Mouse (Mus musculus): ENCODE measurements around the gene Pdzd7.

Gene Pdzd7

DNA sequence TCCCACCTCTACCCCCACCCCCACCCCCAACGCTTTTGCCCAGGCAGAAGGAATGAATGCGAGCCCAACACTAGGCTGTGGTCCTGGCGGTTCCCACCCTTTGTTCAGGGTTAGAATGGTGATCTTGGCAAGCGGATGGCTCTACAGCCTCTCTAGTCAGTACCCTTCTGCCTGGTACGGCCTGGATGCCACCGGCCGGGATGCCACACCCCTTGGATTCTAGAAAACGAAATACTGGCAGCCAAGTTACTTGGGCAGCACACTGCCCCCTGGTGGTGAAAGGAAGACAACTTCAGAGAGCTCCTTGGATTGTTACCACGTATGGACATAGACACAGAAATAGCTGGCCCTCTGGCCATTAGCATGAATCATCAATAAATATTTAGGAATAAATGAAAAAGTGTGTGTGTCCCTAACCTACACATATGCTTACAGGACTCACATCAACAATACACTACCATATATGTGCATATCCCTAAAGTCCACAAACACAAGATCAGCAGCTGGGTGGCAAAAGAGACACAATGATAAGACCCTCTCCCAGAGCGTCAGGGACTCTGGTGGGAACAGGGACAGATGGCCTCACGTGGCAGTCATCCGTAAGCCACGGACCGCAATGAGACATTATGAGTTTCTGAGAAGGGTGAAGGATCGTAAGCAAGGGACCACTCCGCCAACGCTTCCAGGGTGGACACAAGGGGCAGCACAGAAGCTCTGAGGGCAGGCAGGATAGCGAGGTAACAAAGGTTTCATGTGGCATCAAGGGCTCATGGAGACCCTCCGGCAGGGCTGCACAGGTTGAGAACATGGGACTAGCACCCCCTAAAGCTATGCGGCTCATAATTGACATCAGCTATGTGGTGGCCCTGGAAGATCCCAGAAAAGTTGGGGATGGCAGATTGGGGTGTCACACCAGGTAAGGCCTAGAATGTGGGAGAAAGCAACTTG is 14.5 kb downstream of the Pdzd7 start:
- in situ Hi-C loops (cut with MseI, MboI), result no loop called here

DNA sequence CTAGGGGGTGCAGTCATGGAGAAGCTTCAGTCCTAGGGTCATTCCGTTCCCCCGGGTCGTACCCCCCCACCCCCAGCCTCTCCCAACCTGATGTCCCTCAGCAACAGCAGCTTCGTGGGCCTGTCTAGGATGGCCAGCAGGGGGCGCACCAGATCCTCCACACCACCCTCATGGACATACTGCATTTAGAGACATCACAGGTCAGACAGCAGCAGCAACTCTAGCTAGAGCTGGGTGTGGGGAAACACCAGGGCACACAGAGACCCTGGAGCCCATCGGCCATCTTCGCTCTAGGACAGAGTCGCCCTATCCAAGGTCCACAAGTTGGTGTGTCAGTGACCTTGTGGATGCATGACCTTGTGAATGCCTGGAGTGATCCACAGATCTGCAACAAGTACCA is 15.4 kb downstream of the Pdzd7 start:
- in situ Hi-C loops (cut with MseI, MboI), result no loop called here

DNA sequence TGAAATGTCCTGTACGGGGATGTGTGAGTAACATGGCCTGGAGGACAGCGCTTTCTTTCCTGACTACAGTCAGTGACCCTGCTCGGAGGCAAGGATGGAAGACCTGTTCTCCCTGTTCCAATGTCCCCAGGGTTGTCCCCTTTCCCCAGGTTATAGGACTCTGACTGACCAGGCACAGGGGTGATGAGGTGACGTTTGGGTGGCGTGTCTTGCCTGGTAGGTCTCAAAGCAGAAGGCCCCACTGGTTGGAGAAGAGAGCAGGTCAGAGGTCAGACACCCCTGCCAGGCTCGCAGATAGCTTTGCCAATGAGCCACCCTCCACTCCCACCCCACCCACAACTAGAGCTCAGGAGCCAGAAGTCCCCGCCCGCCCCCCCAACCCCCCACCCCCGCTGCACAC is 15.9 kb downstream of the Pdzd7 start:
- in situ Hi-C loops (cut with MseI, MboI), result no loop called here

DNA sequence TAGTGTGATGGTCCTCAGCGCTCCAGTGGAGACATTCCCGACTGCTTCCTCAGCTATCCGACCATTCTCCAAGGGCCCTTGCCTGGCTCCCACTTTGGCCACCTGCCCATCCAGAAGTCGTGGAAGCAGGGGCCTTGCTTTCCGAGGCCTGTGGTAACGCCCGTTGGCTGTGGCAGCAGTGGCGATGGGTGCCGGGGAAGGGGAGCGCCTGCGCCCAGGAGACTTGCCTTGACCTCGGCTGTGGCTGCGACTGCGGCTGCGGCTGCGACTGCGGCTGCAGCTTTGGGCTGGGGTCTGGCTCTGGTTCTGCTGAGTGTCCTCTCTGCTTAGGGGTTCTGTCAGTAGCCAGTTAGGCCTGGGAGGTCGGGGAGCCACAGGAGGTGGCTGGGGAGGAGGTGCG is 16.8 kb downstream of the Pdzd7 start:
- in situ Hi-C loops (cut with MseI, MboI), result no loop called here

DNA sequence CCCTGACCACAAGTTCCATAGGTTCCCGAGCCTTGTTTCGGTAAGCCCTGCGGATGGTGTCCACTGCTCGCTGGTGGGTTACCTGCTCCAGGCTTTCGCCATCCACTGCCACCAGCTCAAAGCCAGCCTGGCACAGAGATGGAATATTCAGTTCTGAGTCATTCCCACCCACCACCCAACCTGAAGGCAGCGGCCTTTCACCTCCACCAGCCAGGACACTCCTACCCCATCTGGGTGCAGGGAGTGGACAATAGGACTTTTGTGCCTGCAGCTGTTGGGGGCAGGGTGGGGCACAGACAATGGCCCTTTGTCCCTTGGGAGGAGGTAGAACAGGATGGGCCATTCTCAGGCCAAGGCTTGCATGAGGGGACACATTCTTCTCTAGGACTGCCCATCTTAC is 17.7 kb downstream of the Pdzd7 start:
- in situ Hi-C loops (cut with MseI, MboI), result no loop called here

DNA sequence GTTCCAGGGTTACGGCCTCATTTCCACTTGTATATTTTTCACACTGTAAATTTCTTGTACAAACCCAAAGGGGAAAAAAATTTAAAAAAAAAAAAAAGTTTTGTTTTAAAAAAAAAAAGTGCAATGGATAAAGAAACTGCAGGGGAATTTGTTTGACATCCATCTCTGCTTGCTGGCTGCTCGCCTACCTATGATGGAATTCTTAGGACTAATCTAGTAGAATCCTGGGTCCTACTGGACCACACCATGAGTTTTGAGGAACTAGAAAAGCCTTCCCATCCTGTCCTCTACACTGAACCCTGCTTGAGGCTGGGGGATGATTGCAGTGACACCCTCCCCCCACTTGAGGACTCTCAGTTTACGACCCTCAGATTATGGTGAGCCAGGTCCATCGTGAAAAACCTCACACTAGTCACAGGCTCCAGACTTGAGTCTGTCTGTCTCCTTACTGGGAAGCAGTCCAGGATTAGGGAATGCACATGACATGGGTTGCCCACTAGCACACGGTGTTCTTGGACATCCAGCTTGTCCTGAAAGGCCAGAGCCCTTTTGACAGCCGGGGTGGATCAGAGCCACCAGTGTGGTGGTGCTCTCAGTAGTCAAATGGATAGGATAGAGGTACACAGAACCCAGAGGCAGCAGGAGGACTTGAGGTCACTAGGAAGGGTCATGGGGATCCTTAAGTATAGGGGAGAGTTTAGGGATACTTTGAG is 18.4 kb downstream of the Pdzd7 start:
- in situ Hi-C loops (cut with MseI, MboI), result no loop called here

DNA sequence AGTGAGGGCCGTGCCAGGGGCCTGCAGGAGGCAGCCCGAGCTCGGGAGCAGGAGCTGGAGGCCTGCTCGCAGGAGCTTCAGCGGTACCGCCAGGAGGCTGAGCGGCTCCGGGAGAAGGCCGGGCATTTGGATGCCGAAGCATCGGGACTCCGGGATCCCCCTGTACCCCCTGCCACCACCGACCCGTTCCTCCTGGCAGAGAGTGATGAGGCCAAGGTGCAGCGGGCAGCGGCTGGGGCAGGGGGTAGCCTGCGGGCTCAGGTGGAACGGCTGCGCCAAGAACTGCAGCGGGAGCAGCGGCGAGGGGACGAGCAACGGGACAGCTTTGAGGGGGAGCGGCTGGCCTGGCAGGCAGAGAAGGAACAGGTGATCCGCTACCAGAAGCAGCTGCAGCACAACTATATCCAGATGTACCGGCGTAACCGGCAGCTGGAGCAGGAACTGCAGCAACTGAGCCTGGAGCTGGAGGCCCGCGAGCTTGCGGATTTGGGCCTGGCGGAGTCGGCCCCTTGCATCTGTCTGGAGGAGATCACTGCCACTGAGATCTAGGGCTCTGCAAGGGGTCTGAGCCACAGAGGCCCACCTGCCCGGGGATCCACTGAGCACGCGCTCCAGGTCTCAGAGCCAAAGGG is 19.5 kb downstream of the Pdzd7 start:
- in situ Hi-C loops (cut with MseI, MboI), result no loop called here

DNA sequence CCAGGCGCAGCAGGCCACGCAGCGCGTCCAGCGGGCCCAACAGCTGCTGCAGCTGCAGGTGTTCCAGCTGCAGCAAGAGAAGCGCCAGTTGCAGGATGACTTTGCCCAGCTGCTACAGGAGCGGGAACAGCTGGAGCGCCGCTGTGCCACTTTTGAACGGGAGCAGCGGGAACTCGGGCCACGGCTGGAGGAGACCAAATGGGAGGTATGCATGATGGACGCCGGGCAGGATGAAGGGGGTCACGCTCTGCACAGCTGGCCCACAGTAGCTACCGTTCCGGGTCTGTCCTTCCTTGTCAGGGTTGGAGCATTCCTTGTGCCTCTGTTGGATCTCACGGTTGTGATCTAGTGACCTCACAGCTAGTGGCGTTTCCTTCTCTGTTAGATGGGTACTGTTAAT is 20.7 kb downstream of the Pdzd7 start:
- in situ Hi-C loops (cut with MseI, MboI), result no loop called here

DNA sequence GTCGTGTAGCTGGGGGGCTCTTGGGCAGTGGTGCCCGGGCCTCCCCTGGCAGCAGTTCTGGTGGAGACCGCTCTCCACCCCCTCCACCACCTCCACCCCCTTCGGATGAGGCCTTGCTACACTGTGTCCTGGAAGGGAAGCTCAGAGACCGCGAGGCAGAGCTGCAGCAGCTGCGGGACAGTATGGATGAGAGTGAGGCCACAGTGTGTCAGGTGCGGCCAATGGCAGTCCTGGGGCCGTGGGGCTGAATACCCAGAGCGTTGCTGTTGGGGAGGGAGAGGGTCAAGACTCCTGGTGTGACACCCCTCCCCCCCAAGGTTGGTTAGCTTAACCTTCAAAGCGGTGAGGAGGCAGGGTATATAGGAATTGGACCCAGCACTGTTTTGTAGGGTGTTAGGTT is 21.5 kb downstream of the Pdzd7 start:
- in situ Hi-C loops (cut with MseI, MboI), result no loop called here

DNA sequence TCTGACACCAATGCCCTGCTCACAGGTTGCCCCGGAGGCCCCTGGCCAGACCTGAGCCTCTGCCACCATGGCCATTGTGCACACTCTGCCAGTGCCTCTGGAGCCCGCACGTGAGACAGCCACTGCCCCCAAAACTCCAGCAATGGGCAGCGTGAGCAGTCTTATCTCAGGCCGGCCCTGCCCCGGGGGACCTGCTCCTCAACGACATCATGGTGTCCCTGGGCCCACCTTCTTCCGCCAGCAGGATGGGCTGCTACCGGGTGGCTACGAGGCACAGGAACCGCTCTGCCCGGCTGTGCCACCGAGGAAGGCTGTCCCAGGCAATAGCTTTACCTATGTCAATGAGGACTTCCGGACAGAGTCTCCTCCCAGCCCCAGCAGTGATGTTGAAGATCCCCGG is 24.2 kb downstream of the Pdzd7 start:
- in situ Hi-C loops (cut with MseI, MboI), result no loop called here

DNA sequence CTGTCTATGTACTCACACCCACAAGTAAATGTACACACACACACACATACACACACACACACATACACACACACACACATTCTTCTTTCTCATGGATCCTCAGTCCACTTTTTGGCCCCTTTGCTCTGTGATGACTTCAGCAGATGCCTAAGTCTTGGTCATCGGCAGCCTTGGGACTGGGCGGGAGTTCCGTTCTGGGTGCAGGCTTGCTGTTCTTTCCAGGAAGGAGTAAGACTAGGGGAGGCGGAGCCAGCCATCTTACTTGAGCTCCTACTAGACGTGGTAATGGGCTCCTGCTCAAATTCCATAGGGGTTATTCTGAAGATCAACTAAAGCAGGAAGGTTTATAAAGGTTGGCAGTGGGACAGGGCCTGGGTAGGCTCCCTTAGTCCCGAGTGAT is 25.2 kb downstream of the Pdzd7 start:
- in situ Hi-C loops (cut with MseI, MboI), result no loop called here

DNA sequence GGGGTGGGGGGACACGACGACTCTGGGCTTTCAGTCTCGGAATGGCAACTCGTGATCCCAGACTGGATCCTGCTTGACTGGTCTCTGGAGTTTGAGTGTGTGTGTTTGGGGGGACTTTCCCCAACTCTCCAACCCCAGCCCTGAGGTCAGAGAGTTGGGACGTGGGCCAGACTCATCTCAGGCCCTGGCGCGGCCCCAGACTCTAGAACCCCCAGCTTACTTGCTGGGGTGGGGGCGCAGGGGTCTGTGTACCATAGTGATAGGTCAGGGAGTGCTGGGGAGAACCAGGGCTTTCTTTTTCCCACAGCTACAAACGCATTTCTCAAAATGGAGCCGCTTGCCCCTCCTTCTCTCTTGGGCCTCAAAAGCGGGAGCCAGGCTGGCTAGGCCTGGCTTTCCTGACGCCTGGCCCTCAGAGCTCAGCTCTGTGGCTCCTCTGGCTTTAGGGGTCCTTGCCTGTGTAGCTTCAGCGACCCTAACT is 27.1 kb downstream of the Pdzd7 start:
- in situ Hi-C loops (cut with MseI, MboI), result no loop called here

DNA sequence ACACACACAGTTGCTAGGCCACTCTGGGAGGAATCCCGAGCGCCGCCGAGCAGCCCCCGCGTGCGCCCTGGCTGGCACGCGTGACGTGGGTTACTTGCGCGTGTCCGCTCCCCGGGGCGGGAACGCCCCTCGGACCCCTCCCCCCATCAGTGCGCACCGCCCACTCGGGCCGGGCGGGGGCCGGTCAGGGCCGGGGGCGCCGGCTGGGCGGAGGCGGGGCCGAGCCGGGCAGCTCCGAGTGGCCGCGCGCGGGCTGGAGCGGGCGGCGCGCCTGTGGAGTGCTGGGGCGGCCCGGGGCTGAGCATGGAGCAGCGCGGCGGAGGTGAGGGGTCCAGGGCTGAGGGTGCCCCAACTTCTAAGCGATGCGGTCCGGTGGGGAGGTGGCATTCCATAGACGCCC is 27.6 kb downstream of the Pdzd7 start:
- in situ Hi-C loops (cut with MseI, MboI), result no loop called here

DNA sequence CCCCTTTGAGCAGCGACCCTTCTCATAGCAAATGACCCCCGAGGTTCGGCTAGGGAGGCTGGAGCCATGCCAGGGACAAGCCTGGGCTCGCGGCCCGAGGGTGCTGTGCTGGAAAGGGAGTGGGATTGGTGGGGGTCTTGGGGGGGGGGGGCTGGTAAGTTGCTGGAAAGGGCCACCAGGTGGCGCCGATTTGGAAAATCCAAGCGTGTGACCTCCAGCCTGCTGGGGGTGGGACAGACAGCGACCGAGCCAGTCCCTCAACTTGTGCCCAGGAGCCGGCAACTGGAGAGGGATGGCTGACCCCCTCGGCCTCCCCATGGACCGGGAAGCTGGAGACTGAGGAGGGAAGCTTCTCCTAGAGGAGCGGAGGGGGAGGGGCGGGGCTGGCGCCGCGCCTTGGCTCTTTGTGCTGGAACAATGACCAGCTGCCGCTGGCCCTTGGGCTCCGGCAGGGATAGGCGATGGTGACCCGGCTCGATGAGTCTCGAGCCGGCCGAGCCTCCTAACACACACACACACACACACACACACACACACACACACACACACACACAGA is 28.2 kb downstream of the Pdzd7 start:
- in situ Hi-C loops (cut with MseI, MboI), result no loop called here

DNA sequence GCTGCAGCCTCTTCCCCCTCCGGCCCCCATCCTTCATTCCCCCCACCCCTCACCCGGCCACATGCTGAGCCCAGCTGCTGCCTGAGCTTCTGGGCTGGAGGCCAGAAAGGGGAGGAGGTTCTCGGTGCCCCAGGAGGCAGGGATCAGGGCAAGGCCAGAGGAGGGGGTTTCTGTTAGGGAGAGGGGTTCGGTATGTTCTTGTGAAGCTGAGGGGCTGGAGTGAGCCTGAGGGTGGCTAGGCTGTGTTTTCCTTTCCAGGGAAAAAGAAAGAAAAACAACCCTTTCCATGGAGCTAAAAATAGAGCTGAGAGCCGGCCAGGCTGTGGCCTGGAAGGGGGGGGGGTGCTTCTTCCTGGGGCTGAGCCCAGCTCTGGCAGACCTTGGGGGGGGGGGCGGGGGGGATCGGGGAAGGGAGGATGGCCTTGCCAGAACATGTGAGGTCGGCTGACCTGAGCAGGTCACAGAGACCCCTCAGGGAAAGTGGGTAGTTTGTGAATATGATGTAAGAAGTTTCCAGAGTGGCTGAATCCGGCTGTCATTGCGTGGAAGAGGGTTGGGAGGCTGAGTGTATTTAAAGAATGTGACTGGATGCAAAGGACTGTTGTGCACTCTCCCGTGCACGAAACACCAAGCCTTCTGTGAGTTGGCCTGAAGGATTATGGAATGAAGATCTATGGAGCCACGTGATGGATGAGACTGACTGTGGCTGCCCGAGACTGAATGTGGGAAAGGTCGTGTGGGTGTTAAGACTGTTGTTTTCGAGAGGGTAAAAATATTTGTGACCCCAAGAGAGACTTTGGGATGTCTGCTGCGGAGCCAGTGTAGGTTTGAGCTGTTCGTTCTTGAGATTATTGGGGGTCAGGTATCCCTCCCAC is 28.9 kb downstream of the Pdzd7 start:
- in situ Hi-C loops (cut with MseI, MboI), result no loop called here

DNA sequence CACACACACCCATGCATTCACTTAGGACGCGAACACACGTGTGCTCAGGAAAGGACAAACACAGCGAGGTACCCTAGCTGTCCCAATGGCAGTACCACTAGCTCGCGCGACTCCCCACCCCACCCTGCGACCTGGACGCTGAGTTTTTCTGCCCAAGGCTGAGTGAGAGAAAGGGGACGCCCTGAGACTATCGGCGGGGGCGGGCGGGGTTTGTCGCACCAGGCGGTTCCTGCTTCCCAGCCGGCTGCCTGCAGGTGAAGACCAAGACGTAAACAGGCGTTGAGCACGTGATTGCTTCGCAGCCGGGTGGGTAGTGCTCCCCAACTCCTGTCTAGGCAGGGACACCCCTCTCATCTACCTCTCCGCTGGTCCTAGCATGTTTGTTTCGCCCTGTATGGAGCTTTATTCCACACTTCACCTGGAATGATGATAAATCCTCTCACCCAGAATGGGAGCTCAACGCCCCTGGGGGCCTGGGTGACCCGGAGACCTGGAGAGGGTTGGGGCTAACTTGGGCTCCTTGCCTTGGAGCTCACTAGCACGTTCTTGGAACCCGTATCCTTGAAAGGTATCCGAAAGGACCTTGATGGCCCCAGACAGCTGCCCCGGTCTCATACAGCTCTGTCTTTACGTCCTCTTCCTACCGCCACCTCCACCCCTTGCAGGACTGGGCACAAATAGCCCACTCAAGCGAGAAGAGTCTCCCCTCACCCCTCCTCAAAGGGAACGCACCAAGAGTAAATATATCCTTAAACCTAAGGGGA is 29.8 kb downstream of the Pdzd7 start:
- in situ Hi-C loops (cut with MseI, MboI), result no loop called here

DNA sequence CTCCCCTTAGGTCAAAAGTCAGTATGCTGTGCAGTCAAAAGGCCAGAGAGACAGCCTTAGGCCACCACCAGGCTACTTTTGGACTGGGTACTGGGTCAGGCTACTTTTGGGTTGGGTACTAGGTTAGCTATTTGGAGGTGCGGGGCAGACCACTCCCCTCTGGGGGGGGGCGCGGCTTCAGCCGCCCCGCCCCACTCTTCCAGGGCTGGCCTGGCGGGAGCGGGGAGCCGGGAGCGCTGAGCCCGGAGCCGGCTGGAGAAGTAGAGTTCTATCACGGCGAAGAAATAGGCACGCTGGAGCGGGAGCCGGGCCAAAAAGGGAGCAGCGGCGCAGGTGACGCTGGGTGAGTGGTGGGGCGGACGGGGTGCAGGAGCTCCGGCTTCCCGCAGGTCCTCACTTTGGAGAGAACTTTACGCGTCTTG is 30.5 kb downstream of the Pdzd7 start:
- in situ Hi-C loops (cut with MseI, MboI), result no loop called here

DNA sequence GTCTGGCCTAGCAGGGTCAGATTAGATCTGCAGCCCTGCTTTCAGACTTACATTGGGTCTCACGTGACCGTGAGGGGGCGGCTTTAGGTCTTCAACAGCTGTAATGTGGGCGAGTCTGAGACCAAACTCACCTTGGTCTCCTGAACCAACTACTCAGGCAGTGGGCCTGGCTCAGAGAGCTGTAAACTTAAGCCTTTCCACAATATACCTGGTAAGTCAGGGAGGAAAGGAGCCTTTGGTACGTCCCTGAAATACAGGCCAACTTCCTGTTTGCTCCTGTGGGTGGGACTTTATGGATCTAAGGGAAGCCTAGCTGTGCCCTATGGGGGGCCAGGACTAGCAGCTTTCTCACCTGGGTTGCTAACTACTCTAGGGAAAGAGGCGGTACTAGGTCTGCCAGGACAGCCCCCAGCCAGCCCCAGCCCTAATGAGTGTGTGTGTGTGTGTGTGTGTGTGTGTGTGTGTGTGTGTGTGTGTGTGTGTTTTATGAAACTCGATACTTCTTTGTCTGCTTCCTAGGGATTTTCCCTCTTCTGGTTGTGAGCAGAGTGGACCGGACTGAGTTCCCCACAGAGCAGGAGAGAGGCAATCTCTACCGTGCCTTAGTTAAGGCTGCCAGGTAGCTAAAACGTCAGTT is 31.1 kb downstream of the Pdzd7 start, which contains the start of gene Lzts2:
Gene Lzts2 (plus strand): TSS at position 80 of the 637 bp plus-strand sequence.
- in situ Hi-C loops (cut with MseI, MboI), result no loop called here

DNA sequence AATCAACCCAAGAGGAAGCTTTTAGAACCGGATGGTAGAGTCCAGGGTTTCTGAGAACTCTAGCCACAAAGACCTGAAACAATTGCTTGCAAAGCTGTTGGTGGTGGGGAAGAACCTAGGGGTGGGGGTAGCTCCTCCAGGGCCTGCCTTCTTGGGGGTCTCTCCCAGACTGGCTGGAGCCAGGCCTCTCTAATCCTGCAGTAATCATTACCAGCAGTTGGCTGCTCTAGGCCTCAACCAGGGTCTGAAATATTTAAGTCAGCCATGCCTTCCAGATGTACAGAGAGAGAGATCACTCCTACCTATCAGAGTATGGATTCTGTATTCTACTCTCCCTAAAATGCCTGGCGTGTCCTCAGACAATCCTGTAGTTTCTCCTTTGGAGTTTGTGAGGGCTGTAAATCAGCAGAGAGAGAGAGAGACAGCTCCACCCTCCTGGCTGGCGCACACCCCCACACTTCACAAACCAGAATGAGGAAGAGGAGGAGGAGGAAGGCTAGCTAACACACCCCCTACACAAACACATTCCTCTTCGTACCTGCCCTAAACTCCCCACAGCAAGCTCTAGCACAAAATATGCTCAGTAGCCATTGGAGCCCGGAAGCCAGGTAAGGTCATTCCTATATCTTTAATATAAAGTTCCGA is 31.8 kb downstream of the Pdzd7 start:
- in situ Hi-C loops (cut with MseI, MboI), result no loop called here

All from mouse trophoblast stem cell (cell line).